Mouse (Mus musculus) spleen, embryonic (tissue): Measurements from ENCODE around the gene Agpat2.

ENCODE experiments used
- CTCF ChIA-PET: fragments of 350-600 bp; sonication (Branson Sonifier 250); formaldehyde crosslinking; loops from one replicate; lab custom pipeline; 2022; lab: Charles Lee

Gene Agpat2

DNA sequence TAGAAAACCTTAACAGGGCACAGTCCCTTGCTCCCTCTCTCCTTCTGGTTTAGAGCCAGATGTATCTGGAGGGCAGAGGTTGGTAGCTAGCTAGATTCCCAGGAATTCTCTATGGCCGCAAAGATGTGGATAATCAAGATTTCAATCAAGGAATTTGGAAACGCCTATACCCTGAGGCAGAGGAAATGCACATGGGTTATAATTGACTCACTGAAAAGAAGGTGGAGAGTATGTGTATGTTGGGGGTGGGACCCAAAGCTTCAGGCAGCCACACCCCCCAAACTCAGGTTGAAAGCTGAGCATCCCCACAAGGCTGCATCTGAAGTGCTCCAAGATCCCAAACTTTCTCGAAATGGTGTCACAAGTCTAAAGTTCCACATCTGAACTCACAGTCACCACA is 5.8 kb downstream of the Agpat2 start:
- CTCF ChIA-PET, result no interaction called here

DNA sequence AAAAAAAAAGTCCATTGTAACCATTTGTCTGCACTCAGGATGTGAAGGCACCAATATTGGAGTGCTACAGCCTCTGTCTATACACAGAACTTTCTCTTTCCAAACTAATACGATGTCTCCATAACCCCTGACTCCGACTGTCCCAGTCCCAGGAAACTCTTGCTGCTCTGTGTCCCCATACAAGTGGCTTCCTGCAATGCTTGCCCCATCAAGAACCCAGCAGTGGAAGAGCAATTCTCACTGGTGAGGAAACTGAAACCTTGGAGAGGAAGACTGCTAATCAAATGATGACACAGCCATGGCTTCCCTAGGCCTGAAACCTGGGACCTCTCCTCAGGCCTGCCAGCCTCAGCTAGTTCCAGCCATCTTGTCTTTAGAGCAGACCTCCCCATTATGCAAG is 6.4 kb downstream of the Agpat2 start:
- CTCF ChIA-PET, result interaction anchor here (0.7 kb wide), 1 partner anchor 369 kb away, joined by 3 read pairs; no protein-coding TSS in a partner anchor

DNA sequence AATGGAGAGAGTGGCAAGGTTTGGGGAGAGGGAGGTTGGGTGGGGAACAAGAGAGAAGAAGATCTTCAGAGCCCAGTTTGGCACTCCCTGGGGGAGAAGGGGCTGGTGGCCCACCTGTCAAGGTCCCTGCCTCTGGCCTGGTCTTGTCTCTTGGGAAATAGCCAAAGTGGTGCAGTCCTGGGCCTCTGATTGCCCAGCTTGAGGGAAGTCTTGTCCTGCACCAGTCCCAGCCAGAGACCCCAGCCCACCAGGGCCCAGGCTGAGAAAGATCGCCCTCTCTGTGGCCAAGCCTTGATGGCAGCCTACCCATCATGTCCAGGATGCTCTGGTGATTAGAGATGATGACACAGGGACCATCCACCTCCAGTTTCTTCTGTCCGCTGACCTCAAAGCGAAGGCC is 7.3 kb downstream of the Agpat2 start:
- CTCF ChIA-PET, result interaction anchor here (0.7 kb wide), 1 partner anchor 370 kb away, joined by 3 read pairs; no protein-coding TSS in a partner anchor

DNA sequence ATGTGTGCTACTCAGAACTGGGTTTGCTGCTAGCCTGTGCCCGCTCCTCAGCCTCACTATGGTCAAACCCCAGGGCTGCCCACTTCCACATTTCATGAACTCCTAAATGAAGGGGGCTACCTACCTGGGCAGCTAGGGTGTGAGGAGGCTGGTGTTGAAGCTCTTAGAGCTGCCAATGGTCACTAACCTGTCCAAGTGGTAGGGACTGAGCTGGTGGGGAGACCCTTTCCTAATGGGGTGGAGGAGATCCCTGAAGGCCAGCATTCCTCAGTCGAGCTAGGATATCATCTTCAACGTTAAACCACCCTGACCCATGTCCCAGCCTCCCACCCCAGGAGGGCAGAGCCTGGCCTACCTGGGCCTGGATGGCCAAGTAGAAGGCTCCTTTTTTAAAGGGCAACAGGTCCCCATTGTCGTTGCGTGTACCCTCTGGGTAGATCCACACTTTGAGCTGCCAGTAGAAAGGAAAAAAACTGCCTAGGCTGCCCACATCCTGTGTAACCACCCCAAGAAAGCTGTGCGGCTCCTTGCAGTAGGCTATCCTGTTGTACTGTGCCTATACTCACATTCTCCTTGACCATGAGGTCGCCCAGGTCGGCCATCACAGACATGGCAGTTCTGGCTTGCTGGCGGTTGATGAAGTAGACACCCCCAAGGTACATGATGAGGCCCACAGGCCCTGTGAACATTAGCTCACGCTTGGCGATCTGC is 8.3 kb downstream of the Agpat2 start:
- CTCF ChIA-PET, result no interaction called here

DNA sequence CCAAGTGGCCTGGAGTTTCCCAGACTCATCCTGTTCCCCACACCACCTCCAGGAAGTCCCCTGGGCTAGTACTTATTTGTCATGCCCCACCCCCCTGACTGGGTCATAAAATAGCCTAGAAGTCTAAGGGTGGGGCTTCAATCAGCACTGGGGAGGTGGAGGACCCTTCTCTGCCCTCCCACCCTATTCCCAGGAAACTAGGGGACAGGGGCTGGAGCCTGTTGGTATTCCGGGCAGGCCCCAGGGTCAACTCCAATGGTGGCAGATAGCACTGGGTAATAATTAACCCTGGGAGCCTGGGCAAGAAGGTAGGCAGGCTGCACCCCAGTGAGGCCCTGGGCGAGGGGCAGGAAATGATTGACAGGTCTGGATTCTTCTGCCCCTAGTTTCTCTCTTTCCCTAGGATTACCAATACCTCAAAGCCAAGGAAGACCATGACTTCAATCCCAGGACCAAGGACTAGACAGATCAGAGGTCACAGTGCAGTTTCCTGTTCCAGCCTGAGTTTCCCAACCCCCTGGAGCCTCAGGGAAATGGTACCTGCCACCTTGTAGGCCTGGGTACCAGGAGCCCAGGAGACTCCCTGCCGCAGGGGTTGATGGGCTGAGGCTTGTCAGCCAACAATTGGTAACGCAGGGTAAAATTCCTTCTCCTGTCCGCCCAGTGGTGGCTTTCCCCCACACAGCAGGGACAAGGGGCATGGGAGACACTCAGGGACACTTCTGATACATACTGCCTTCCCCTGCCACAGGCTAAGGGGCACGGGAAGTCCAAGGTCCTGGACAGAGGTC is 9.1 kb downstream of the Agpat2 start:
- CTCF ChIA-PET, result interaction anchor here (0.7 kb wide), 1 partner anchor 15 kb away, joined by 3 read pairs; no protein-coding TSS in a partner anchor

DNA sequence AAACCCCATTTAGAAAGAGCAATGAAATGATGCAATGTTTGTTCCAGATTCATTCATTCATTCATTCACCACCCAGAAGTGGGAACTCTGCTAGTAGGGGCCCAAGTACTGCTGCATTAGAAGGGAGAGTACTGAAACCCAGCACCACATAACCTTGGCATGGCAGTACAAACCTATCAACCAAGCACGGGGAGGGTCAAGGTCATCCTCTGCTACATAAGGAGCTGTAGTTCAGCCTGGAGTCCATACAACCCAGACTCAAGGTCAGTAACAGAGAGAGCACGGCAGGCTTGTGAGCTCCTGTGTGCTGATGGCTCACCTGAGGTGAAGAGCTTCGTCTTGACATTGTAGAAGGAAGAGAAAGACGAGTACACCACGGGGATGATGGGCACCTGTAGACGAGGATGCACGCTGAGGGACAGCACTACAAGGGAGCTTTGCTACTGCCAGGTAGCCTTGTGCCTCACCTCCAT is 9.7 kb downstream of the Agpat2 start:
- CTCF ChIA-PET, result interaction anchor here (0.7 kb wide), 1 partner anchor 16 kb away, joined by 3 read pairs; no protein-coding TSS in a partner anchor

DNA sequence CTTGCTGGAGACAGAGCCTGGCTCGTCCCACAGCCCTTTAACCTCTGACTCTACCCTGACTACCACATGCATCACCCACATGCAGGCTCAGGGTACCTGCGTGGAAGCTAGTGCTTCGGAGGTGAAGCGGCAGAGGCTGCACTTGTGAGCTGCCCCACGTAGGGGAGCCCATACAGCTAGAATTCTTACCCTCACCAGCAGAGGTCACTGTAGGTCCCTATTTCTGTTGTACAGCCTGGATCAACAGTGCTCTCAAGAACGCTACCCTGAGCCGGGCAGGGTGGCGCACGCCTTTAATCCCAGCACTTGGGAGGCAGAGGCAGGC is 10.2 kb downstream of the Agpat2 start:
- CTCF ChIA-PET, result no interaction called here

DNA sequence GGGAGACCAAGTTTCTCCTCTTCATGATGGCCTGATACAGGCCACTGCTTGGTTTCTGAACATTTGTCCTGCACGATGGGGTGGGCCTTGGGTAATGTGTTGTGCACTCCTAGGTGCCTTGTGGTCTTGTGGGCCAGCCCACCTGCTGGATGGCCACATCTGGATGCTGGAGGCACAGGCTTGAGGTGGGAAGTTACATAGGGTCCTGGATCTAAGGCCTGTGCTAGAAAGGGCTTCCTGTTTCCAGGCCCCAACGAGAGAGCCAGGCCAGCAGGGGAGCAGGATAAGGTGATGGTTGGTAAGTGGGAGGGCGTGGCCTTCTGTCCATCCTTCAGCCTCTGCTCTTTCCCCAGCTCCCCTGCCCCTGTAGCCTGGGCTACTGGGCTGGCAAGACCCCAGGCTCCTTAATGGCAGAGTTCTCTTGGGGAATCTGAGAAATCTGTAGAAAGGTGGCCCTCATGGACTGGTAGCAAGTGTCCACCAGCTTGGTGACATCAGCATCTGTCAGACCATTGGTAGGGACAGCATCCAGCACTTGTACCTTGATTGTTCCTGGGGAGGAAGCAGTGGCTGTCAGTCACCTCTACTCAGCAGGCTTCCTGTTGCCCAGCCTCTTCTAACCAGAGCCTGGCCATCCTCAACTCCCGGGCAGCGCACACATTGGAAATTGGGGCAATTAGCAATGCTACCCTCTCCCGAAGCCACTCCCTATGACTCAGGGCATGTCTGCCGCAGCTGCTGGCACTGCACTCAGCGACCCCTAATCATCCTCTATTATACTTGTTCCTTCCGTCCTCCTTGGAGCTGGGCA is 10.8 kb downstream of the Agpat2 start:
- CTCF ChIA-PET, result interaction anchor here (0.6 kb wide), 1 partner anchor 38 kb away, joined by 4 read pairs; no protein-coding TSS in a partner anchor

DNA sequence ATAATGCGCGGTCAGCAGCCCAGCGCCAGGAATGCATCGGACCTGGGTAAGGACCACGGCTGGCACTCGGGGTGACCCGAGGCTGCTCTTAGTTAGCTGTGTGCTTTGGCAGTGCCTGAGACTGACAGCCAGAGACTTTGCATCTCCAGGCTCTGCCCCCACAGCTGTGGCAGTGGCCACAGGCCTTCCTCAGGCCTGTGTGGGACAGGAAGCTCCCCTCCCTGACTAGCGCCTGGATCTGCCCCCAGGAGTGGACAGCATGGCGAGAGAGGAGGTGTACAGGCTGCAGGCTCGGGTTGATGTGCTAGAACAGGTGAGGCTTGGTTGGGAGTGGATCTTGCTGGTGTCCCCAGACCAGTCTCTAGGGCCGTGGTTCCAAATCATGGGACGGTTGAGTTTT is 12.8 kb downstream of the Agpat2 start:
- CTCF ChIA-PET, result no interaction called here

DNA sequence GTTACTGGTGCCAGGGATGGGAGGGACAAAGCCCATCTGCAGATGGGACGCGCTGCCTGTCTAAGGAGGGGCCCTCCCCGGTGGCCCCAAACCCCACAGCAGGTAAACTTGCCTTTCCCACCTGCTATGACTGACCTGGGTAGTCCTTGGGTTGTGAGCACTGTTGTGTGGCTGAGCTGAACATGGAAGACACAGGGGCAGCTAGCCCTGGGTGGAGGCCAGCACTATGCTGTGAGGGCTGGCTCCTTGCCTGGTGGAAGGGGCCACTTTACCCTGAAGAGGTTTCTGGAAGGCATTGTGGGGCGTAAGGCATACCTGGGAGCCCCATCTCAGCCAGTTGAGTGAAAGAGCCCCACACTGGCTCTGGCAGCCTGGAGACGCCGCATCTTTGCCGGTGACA is 13.3 kb downstream of the Agpat2 start:
- CTCF ChIA-PET, result no interaction called here

DNA sequence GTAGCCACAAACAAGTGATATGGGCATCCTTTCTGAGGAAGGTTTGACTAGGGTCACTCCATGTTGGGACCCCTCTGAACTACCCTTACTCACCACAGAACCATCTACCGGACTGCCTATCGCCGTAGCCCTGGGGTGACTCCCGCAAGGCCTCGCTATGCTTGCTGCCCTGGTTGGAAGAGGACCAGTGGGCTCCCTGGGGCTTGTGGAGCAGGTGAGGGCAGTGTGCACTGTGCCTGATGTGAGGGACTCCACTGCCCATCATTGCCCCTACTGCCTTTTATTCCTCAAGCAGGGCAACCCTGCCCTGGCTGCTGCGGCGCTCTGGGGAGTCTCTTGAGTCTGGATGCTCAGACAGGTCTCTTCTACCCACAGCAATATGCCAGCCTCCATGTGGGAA is 13.9 kb downstream of the Agpat2 start:
- CTCF ChIA-PET, result no interaction called here

DNA sequence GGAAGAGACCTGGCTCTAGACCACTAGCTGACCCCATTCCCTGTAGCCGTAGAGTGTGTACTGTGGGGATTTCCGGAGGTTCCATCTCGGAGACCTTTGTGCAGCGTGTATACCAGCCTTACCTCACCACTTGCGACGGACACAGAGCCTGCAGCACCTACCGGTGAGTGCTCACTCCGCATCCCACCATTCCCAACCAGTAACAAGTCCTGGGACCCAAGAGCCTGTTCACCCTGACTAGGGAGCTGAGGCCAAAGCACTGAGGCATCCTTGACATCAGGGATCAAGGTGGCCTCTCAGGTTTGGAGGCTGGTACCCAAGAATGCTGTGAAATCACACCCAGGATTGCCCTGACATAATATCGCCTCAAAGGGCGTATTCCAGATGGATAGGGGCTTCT is 14.9 kb downstream of the Agpat2 start:
- CTCF ChIA-PET, result interaction anchor here (0.6 kb wide), 1 partner anchor 82 kb away, joined by 5 read pairs; no protein-coding TSS in a partner anchor

DNA sequence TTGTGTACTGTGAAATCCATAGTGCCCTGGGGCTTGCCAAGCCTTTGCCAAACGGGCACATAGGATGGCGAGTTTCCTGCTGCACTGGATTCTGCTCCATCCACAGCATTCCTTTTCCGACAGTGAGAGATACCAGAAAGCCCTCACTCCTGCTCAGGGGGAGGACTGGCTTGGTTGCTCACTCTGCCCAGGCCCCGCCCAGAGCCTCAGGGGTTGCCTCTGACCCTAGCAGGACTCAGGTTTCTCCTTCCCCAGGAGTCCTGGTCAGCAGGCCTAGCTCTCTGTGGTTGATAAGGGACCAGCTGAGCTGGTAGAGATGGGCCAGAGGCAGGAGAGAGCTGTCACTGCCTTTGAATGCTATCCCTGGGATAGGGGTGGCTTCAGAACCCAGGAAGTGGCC is 15.6 kb downstream of the Agpat2 start:
- CTCF ChIA-PET, result no interaction called here

DNA sequence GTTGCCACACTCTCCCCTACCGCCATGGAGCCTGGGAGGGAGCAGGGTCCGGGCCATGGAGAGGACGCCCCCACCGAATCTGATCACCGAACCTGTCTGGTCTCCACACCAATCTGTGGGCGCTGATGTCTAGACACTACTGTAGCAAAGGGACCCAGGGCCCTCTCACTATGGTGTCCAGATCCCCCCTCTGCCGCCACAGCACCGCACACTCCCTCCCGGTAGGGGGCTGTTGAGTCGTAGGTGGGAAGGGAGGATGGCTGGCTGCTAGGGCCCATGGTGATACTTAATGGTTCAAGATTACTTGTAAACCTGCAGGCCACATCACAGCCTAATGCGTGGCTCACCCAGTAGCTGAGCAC is 17.2 kb downstream of the Agpat2 start:
- CTCF ChIA-PET, result interaction anchor here (0.5 kb wide), 1 partner anchor 623 kb away, joined by 16 read pairs; no protein-coding TSS in a partner anchor

DNA sequence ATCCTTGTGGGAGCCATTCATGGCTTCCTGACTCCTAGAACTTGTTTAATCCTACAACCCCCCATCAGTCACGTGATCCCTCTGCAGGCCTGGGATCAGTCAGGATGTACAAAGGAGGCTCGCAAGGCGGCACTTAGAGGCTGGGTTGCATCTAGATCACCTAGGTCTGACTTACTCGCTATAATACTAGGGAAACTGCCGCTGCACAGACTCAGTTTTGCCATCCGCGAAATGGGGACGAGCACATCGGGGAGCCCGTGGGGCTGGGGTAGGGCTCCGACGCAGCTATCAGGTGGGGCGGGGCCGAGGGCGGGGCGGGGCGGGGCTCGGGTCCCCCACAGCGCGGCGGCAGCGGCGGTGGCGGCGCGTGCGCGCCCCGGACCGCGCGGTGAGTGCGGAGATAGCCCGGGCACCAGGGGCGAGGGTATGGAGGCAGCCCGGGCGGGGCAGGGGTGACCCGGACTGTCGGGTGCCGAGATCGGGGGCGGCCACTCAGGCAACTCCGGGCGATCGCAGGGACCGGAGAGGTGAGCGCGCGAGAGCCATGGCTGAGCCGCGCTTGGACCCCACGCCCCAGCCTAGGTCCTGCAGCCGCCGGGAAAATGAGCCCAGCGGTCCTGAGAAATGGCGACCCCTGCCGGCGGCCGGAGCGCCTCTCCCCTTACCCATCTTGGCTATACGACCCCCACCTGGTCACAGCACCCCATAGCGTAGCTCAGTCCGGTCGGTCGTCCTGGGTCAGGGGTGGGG is 17.7 kb downstream of the Agpat2 start, which contains the start of gene Gm20532:
Gene Gm20532, plus strand, starts transcription at position 346 of the 750 bp plus-strand sequence.
- CTCF ChIA-PET, result interaction anchor here (0.5 kb wide), 1 partner anchor 624 kb away, joined by 16 read pairs; no protein-coding TSS in a partner anchor

DNA sequence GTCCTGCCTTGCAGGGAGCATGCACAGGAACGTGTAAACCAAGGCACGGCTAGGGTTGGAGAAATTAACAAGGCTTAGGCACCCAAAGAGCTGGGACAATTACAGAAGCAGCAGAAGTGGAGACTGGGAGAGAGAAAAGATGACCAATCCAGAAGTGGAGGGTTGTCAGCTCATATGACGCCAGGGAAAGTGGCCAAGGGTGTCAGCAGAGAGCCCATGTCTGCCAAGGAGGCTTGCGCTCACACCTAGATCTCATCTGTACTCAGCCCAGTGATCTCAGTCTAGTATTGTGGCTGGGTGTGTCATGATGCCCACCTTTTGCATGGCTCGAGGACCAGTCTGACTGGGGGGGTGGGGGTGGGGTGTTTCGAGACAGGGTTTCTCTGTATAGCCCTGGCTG is 18.5 kb downstream of the Agpat2 start:
- CTCF ChIA-PET, result no interaction called here

DNA sequence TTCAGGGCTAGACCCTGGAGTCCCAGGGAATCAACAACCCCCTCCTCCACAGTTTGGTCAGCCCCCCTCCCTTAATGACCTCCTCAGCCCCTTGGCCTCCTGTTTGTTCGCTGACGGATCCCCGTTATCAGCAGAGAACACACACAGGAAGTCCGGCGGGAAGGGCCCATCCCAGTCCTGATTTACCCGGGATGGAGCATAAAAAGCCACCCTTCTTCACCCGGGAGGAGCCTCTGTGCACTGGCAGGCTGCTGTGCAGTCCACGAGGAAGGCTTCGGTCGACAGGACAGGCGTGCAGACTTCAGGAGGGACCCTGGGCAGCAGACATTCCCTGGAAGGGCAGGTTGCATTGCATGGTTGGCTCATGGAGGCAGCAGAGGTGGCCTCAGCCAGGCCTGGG is 20.6 kb downstream of the Agpat2 start:
- CTCF ChIA-PET, result no interaction called here

DNA sequence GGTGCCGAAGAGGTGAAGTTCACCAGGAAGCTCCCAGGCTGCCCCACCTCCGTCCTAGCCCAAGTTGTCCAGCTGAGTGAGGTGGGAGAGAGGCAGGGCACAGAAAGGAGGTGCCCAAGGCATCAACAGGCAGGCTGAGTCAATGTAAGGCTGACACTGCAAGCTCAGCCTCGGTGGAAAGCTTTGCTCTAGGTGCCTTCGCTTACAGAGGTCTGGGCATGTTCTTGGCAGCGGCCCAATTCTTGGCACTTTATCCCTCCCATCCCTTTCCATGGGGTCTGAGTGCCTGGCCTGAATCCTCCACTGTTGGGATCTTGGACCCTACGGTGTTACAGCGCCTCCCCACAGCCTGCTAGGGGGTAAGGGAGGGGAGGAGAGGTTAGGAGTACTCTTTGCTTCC is 21.5 kb downstream of the Agpat2 start:
- CTCF ChIA-PET, result no interaction called here

DNA sequence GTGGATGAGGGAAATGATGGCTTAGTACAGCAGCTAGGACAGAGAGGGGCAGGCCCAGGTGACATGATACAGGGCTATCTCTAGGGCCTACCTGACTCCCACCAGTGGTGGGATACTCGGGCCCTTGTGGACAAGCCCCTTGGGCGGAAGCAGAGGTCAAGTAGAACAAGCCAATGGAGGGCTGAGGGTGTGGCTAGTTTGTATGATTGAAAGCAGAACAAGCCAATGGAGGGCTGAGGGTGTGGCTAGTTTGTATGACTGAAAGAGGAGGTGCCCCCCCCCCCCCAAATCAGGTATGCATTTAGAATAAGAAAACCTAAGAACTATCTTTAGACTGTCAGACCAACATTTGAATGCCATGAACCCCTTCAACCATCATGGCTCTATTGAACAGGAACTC is 22.0 kb downstream of the Agpat2 start:
- CTCF ChIA-PET, result no interaction called here

DNA sequence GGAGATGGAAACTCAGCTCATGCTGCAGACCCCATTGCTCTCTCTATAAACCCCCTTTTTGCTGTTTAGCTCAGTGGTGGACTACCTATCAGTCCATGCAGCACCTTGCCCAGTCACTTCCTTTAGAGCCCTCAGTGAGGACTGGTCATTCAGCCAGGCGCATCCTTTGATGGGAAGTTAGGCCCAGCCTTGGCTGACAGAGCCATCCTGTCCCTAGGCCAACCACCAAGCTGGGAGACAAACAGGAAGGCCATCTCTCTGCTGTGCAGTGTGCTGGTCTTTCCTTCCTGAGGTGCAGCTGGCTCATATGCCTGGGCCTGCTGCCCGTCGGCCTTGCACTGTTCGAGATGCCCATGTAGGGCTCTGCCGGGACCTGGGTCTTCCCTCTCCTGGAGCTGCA is 23.5 kb downstream of the Agpat2 start:
- CTCF ChIA-PET, result no interaction called here

DNA sequence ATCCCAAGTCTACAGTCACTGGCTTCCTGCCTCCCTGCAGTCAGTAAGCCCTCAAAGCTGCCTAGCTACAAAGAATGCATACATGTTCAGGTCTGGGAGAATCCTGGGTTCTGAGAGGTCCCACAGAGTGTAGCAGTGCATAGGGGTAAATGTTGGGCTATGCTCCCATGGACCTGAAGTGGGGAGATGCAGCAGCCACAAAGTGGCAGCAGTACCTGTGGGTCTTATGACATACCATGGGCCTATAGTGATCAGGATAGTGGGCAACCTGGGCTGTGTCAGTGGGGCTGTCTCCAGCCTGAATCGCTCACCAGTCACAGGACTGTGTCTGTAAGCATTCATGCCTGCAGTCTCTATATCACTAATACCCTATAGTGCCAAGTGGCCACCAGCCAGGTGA is 24.5 kb downstream of the Agpat2 start, which contains the start of gene Egfl7:
Gene Egfl7, plus strand, starts transcription at position 301 of the 400 bp plus-strand sequence.
- CTCF ChIA-PET, result no interaction called here
